Mouse (Mus musculus): ENCODE measurements around the gene Vps51.

DNA sequence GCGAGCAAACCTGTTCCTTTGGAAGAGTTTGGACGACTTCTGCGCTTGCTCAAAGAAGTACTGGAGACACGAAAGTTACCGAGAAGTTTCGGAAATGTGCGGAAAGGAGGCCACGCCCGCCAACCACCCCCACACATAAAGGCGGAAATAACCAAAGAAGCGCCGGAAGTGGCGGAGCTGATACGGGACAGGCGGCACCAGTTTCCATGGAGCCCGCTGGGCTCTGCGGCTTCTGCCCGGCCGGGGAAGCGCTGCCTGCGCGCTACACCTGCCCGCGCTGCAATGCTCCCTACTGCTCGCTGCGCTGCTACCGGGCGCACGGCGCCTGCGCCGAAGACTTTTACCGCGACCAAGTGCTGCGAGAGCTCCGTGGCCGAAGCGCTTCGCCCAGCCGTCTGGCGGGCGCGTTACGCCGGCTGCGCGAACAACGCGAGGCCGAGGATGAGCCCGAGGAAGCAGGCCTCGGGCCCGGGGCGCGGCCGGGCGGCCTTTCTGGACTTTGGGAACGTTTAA is 16.0 kb downstream of the Vps51 start, which contains the start of gene Znhit2:
- TF ChIP-seq CTCF (IDR thresholded peaks at IDR 0.05; ENCODE audit: low read depth, low read length) (no peak), POLR2A (IDR thresholded peaks at IDR 0.05; ENCODE audit: insufficient read depth, low read length) (no peak)

All from ES-Bruce4 (cell line).